Mouse (Mus musculus) brain, embryonic 14.5 days (tissue): ENCODE data around the gene Eif4g3. TPM values are rescaled to one million over a fixed set of nuclear protein-coding genes. Genes with fewer than 3 reads are reported as not detected.

Experiments used
- DNase-seq: peaks from one replicate; pipeline ENCODE4 v3.0.0-alpha.2; 2011; ENCODE audit warnings: low read depth
- CTCF ChIP-seq: fragments of 200-500 bp; IDR thresholded peaks from 2 replicates; pipeline ENCODE4 v1.5.1; 2012; ENCODE audit warnings: inconsistent platforms, mild to moderate bottlenecking, moderate library complexity, borderline replicate concordance; ENCODE audit not compliant: insufficient read depth, insufficient read length; ENCODE audit errors: extremely low read depth
- POLR2A ChIP-seq: fragments of 200-500 bp; IDR thresholded peaks from 2 replicates; pipeline ENCODE4 v1.6.1; 2012; ENCODE audit warnings: mild to moderate bottlenecking, inconsistent platforms, borderline replicate concordance; ENCODE audit not compliant: poor library complexity, insufficient read depth, insufficient read length, severe bottlenecking; ENCODE audit errors: extremely low read depth
- polyA plus RNA-seq: library from polyadenylated mRNA; depleted of rRNA; stranded (reverse); fragments of >200 nt; gene quantifications from 2 replicates; pipeline ENCODE4 v1.2.3, GENCODE M21; 2012

The Eif4g3 gene
- polyA plus RNA-seq, 1 experiment, result 149 TPM

- TF ChIP-seq CTCF (peak; percentile 68), POLR2A (no peak)
- peak; percentile 33 for DNase-seq
These were observed 161.2 kb downstream of the Eif4g3 start for GRCm38 (mm10) chr4:138153980-138154379.

- DNase-seq, result no peak
- no peak for TF ChIP-seq POLR2A
- TF ChIP-seq CTCF, result no peak
These were observed 168.1 kb downstream of the Eif4g3 start for GRCm38 (mm10) chr4:138160918-138161317.

- TF ChIP-seq CTCF (no peak), POLR2A (no peak)
- DNase-seq, result no peak
These were observed 168.7 kb downstream of the Eif4g3 start for GRCm38 (mm10) chr4:138161550-138161949.

GRCm38 (mm10) chr4:138163836-138164235 lies 171.0 kb downstream of the Eif4g3 start:
- no peak for TF ChIP-seq CTCF
- no peak for TF ChIP-seq POLR2A
- peak; percentile 48 for DNase-seq

GRCm38 (mm10) chr4:138164860-138165259 lies 172.0 kb downstream of the Eif4g3 start:
- no peak for TF ChIP-seq POLR2A
- TF ChIP-seq CTCF, result no peak
- DNase-seq, result no peak

- TF ChIP-seq POLR2A, result no peak
- TF ChIP-seq CTCF, result no peak
- no peak for DNase-seq
These were observed 173.7 kb downstream of the Eif4g3 start for GRCm38 (mm10) chr4:138166519-138166918.

GRCm38 (mm10) chr4:138168162-138168561 lies 175.3 kb downstream of the Eif4g3 start:
- no peak for DNase-seq
- TF ChIP-seq CTCF (no peak), POLR2A (no peak)

GRCm38 (mm10) chr4:138169420-138169819 lies 176.6 kb downstream of the Eif4g3 start:
- DNase-seq, result no peak
- no peak for TF ChIP-seq POLR2A
- TF ChIP-seq CTCF, result no peak

- no peak for DNase-seq
- TF ChIP-seq CTCF (no peak), POLR2A (no peak)
These were observed 179.9 kb downstream of the Eif4g3 start for GRCm38 (mm10) chr4:138172686-138173085.

GRCm38 (mm10) chr4:138179391-138179790 lies 186.6 kb downstream of the Eif4g3 start:
- TF ChIP-seq POLR2A (no peak), CTCF (no peak)

GRCm38 (mm10) chr4:138180719-138181118 lies 187.9 kb downstream of the Eif4g3 start:
- no peak for TF ChIP-seq CTCF
- TF ChIP-seq POLR2A, result no peak
- DNase-seq, result no peak

More at GRCm38 (mm10) chr4:138179391-138179790, 186.6 kb downstream of the Eif4g3 start:
- DNase-seq, result no peak

- TF ChIP-seq CTCF (no peak), POLR2A (no peak)
- DNase-seq, result no peak
These were observed 191.2 kb downstream of the Eif4g3 start for GRCm38 (mm10) chr4:138184056-138184455.
